Mouse (Mus musculus): Measurements from ENCODE around the gene Dolpp1.

Gene Dolpp1

GRCm38 (mm10) chr2:30440701-30441517 lies 48.9 kb downstream of the Dolpp1 start:
- DNase-seq (ENCODE audit: low read depth, low spot score) = peak; percentile 79

- DNase-seq (ENCODE audit: low read depth, low spot score) = peak; percentile 96
These were observed 49.8 kb downstream of the Dolpp1 start for GRCm38 (mm10) chr2:30441518-30442497.

- DNase-seq (ENCODE audit: low read depth, low spot score) = no peak
These were observed 50.4 kb downstream of the Dolpp1 start for GRCm38 (mm10) chr2:30442498-30442890.

- no peak for DNase-seq (ENCODE audit: low read depth, low spot score)
These were observed 51.2 kb downstream of the Dolpp1 start for GRCm38 (mm10) chr2:30443281-30443680.

DNA sequence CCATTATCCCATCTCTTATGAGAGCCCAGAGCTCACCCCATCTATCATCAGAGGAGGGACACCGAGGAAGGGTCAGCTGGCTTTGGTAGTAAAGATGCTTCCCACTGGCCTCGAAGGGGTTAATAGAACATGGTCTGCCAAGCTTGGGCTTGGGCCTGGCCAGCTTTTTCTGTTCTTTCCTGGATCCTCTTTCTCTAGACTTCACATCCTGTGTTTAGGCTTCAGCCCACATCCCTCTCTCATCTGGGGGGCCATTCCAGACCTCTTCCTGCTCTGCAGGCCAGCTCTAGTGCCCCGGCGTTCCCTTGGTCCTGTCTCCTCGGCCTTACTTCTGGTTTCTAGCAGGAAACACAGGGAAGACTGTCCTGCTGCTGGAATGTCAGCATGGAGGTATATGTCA lies 52.0 kb downstream of the Dolpp1 start:
- no peak for DNase-seq (ENCODE audit: low read depth, low spot score)

GRCm38 (mm10) chr2:30444450-30444849 lies 52.4 kb downstream of the Dolpp1 start:
- no peak for DNase-seq (ENCODE audit: low read depth, low spot score)

- no peak for DNase-seq (ENCODE audit: low read depth, low spot score)
These were observed 53.3 kb downstream of the Dolpp1 start for GRCm38 (mm10) chr2:30445312-30445711.

- DNase-seq (ENCODE audit: low read depth, low spot score) = no peak
These were observed 55.1 kb downstream of the Dolpp1 start for GRCm38 (mm10) chr2:30446891-30447826.

DNA sequence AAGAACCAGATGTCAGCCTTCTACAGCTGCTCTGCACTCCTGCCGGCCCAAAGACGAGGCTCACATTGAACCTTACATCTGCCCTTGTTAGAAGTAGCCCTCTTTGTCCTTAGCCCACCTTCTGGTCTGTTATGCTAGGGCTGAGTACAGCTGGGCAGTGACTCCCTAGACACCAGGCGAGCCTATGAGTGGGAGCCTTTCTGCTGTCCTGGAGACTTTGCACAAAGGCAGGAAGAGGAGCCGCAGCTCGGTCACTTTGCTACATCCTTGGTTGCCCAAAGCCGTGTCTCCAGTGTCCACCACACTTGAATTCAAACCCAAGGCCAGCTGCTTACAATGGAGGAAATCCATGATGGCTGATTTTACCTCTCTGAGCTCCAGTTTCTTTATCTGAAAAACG lies 56.3 kb downstream of the Dolpp1 start:
- DNase-seq (ENCODE audit: low read depth, low spot score) = no peak

Measured in telencephalon, adult 2 months (tissue).